Mouse (Mus musculus): ENCODE measurements around the gene Speer4a.
"Not testable (repeated sequence)": the region's sequence is repeated elsewhere in the genome, so short reads cannot be mapped to it uniquely, and the experiment has no call there.

Gene Speer4a

DNA sequence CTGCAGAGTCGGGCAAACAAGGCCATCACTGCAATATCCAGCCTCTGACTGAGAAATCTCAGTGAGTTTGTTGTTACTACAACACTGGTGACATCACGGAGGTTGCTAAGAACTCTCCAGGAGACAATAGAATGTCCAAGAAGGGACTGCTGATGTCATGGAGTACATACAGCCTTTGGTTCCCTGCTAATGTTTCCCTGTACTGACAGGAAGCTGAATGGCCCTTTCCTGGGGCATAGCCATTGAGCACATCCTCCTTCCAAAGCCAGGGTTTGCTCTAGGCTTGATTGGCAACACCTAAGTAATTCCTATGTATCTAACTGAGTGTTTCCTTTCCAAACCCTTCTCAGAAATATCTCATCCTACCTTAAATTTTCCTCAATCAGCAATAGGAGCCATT lies at the start of gene Speer4a:
Speer4a (minus strand) TSS at position 101 of the 400 bp plus-strand sequence.
- not testable (repeated sequence) for DNase-seq (ENCODE audit: low read depth)

DNA sequence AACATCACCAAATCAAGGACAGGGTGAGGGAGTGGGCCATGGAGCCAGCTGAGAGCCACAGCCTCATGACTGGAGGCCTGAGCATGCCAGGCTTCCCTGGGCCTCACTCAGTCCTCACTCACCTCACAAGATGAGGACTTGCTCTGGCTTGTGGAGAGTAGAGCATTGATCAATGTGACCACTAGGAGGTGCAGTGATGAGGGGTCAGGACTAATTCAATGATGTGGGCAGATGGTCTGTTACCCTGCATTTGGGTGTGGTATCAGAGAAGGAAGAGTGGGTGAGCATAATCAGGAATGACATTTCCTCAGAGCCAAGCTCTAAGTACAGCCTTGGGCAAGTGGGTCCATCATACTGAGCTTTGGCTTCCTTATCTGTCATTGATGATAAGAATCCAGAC lies 39.7 kb upstream of the Speer4a start:
- not testable (repeated sequence) for DNase-seq (ENCODE audit: low read depth)

GRCm38 (mm10) chr5:26070716-26071115 lies 31.4 kb upstream of the Speer4a start:
- DNase-seq (ENCODE audit: low read depth), result no peak

- not testable (repeated sequence) for DNase-seq (ENCODE audit: low read depth)
Observed at GRCm38 (mm10) chr5:26058481-26058880, 19.1 kb upstream of the Speer4a start, which contains the start of gene Gm7347. Gene Gm7347, minus strand, starts transcription at chr5:26058581.

DNA sequence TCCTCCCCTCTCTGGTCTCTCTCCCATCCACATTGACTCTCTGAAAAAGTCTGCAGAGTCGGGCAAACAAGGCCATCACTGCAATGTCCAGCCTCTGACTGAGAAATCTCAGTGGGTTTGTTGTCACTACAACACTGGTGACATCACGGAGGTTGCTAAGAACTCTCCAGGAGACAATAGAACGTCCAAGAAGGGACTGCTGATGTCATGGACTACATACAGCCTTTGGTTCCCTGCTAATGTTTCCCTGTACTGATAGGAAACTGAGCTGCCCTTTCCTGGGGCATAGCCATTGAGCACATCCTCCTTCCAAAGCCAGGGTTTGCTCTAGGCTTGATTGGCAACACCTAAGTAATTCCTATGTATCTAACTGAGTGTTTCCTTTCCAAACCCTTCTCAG lies 16.5 kb downstream of the Speer4a start, which contains the start of gene Gm5862:
Gm5862 (minus strand) TSS at position 101 of the 400 bp plus-strand sequence.
- DNase-seq (ENCODE audit: low read depth), result not testable (repeated sequence)

DNA sequence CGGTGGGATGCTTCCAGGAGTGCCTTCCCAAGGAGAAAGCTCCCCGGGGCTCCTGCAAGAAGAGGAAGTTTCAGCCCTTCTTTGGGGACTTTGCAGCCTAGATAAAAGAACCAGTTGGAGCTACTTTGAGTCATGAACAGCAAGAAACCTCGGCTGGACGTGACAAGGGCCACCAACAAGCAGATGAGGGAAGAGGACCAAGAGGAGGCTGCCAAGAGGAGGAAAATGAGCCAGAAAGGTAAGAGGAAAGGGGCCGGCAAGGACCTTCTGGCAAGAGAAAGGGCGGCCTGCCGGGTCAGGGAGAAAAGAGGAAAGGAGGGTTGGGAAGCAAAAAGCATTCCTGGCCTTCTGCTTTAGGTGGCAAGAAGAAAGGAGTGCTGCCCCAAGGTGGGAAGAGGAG lies 31.7 kb downstream of the Speer4a start:
- DNase-seq (ENCODE audit: low read depth), result not testable (repeated sequence)

GRCm38 (mm10) chr5:26006937-26007695 lies 32.2 kb downstream of the Speer4a start:
- not testable (repeated sequence) for DNase-seq (ENCODE audit: low read depth)

DNA sequence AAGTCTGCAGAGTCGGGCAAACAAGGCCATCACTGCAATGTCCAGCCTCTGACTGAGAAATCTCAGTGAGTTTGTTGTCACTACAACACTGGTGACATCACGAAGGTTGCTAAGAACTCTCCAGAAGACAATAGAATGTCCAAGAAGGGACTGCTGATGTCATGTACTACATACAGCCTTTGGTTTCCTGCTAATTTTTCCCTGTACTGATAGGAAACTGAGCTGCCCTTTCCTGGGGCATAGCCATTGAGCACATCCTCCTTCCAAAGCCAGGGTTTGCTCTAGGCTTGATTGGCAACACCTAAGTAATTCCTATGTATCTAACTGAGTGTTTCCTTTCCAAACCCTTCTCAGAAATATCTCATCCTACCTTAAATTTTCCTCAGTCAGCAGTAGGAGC lies 34.7 kb downstream of the Speer4a start, which contains the start of gene Gm1979:
Gm1979 (minus strand) TSS at position 101 of the 400 bp plus-strand sequence.
- not testable (repeated sequence) for DNase-seq (ENCODE audit: low read depth)

DNA sequence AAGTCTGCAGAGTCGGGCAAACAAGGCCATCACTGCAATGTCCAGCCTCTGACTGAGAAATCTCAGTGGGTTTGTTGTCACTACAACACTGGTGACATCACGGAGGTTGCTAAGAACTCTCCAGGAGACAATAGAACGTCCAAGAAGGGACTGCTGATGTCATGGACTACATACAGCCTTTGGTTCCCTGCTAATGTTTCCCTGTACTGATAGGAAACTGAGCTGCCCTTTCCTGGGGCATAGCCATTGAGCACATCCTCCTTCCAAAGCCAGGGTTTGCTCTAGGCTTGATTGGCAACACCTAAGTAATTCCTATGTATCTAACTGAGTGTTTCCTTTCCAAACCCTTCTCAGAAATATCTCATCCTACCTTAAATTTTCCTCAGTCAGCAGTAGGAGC lies 50.8 kb downstream of the Speer4a start, which contains the start of gene Gm21698:
Gm21698 (minus strand) TSS at position 101 of the 400 bp plus-strand sequence.
- DNase-seq (ENCODE audit: low read depth), result not testable (repeated sequence)

All from induced T-regulatory cell, adult 2 months (primary cell).